Mouse (Mus musculus): Measurements from ENCODE around the gene Carns1. TPM values are rescaled to one million over a fixed set of nuclear protein-coding genes. Genes with fewer than 3 reads are reported as not detected.

Carns1 gene
- total and polyA plus RNA-seq, 3 experiments: 1.7 to 4.0 (median 3.8) TPM

DNA sequence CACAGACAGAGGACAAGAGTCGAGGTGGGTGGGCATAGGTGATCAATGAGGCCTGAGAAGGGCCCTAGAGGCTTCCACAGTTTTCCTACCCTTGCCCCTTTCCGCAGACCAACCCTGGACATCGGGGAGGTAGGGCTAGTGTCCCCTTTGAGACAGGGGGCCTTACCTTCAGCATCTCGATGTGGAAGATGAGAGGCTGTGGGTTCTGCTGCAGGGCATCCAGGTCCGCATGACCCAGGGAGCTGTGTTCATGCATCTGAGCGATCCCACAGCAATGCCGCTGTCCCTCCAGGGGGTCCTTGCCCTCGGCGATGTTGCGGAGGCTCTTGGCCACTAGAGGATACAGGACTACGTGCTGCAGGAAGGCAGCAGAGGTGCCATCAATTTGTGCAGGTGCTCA is 59.5 kb downstream of the Carns1 start:
- no peak for TF ChIP-seq MAFK (IDR thresholded peaks at IDR 0.05; ENCODE audit: insufficient replicate concordance, low read length)
- no peak for TF ChIP-seq SIN3A (IDR thresholded peaks at IDR 0.05; ENCODE audit: low read length)
- no peak for TF ChIP-seq NRF1 (IDR thresholded peaks at IDR 0.05; ENCODE audit: low read depth, low read length)
- TF ChIP-seq BHLHE40 (IDR thresholded peaks at IDR 0.05; ENCODE audit: low read depth, low read length): no peak
- no peak for TF ChIP-seq ZMIZ1 (IDR thresholded peaks at IDR 0.05; ENCODE audit: low read depth, low read length)
- TF ChIP-seq ELF1 (IDR thresholded peaks at IDR 0.05; ENCODE audit: low read depth, low read length): no peak
- no peak for TF ChIP-seq NELFE (IDR thresholded peaks at IDR 0.05; ENCODE audit: low read depth, low read length)
- no peak for TF ChIP-seq TBP (conservative IDR thresholded peaks at IDR 0.05; ENCODE audit: low read depth, low read length)
- TF ChIP-seq USF1 (IDR thresholded peaks at IDR 0.05; ENCODE audit: low read depth, low read length): no peak
- no peak for TF ChIP-seq UBTF (IDR thresholded peaks at IDR 0.05; ENCODE audit: low read depth, low read length)
- no peak for TF ChIP-seq E2F4 (IDR thresholded peaks at IDR 0.05; ENCODE audit: insufficient replicate concordance, low read depth, low read length)
- Histone ChIP-seq H3K27ac (ENCODE audit: insufficient read depth, low read depth) (no peak overlapping the region), H3K4me1 (ENCODE audit: control insufficient read depth in 1 of 2, insufficient read depth in 2 of 2) (peaks cover 24 to 68% of the 10 kb centered on the region in 2 experiments), H3K9ac (ENCODE audit: insufficient read depth, low read depth) (no peak overlapping the region), H3K36me3 (replicated peaks in 1 of 2; ENCODE audit: control insufficient read depth in 1 of 2, insufficient read depth in 1 of 2, low read length in 1 of 2) (peaks cover 63 to 82% of the 10 kb centered on the region in 2 experiments), H3K4me2 (ENCODE audit: insufficient read depth, low read depth, poor library complexity, severe bottlenecking) (no peak overlapping the region), H3K79me2 (replicated peaks; ENCODE audit: control insufficient read depth, extremely low read depth, insufficient read depth, poor library complexity, severe bottlenecking) (0 out of 2 replicates have a peak, but pooled peaks cover 2% of the 10 kb centered on the region), H3K9me3 (replicated peaks; ENCODE audit: low read length) (no peaks in the 10 kb centered on the region), H3K27me3 (replicated peaks) (no peaks in the 10 kb centered on the region), H3K4me3 (replicated peaks in 1 of 3; ENCODE audit: low read depth in 2 of 3, low read length in 2 of 3, poor library complexity in 1 of 3) (no peak overlapping the region)
- no peak for DNase-seq (ENCODE audit: extremely low read depth)
- in situ Hi-C loops (cut with MboI; ENCODE audit: low pct_ligation_motif_present, low pct_unique_long_range_greater_than_20kb, low sequenced_read_pairs): no loop called here
- dilution Hi-C loops (cut with MboI; ENCODE audit: extremely low pct_ligation_motif_present, extremely low pct_unique_long_range_greater_than_20kb, low sequenced_read_pairs): no loop called here

DNA sequence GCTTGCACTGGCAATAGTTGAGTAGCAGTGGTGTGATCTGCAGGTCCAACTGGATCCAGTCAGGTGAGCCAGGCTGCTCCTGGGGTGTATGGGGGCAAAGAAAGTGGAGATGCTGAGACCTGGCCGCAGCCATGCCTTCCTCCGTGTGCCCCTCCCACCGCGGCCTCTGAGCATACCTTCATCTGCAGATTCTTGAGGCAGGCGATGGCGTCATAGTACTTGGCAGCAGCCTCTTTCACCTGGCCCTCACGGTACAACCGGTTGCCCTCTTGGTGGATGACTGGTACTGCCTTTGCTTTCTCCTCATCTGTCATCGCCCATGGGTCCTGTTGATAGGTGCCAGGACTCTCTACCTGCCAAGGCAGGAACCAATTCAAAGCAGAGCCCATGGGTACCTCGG is 60.1 kb downstream of the Carns1 start:
- no peak overlapping the region for H3K27ac ChIP-seq (ENCODE audit: insufficient read depth, low read depth)
- in situ Hi-C loops (cut with MboI; ENCODE audit: low pct_ligation_motif_present, low pct_unique_long_range_greater_than_20kb, low sequenced_read_pairs) (no loop called here), dilution Hi-C loops (cut with MboI; ENCODE audit: extremely low pct_ligation_motif_present, extremely low pct_unique_long_range_greater_than_20kb, low sequenced_read_pairs) (no loop called here)
- no peak overlapping the region for H3K9ac ChIP-seq (ENCODE audit: insufficient read depth, low read depth)
- no peaks in the 10 kb centered on the region for H3K27me3 ChIP-seq (replicated peaks)
- H3K4me2 ChIP-seq (ENCODE audit: insufficient read depth, low read depth, poor library complexity, severe bottlenecking): no peak overlapping the region
- DNase-seq (ENCODE audit: extremely low read depth): no peak
- TF ChIP-seq ZC3H11A (IDR thresholded peaks at IDR 0.05; ENCODE audit: low read depth, low read length) (no peak), ETS1 (conservative IDR thresholded peaks at IDR 0.05; ENCODE audit: low read depth, low read length) (no peak), RAD21 (IDR thresholded peaks at IDR 0.05; ENCODE audit: low read depth, low read length) (no peak), MAFK (IDR thresholded peaks at IDR 0.05; ENCODE audit: insufficient replicate concordance, low read length) (no peak), ZMIZ1 (IDR thresholded peaks at IDR 0.05; ENCODE audit: low read depth, low read length) (no peak), TCF12 (IDR thresholded peaks at IDR 0.05; ENCODE audit: low read depth, low read length) (no peak), NRF1 (IDR thresholded peaks at IDR 0.05; ENCODE audit: low read depth, low read length) (no peak), CHD1 (IDR thresholded peaks at IDR 0.05; ENCODE audit: low read depth, low read length) (no peak), MXI1 (IDR thresholded peaks at IDR 0.05; ENCODE audit: low read depth, low read length) (no peak), UBTF (IDR thresholded peaks at IDR 0.05; ENCODE audit: low read depth, low read length) (no peak), TBP (conservative IDR thresholded peaks at IDR 0.05; ENCODE audit: low read depth, low read length) (no peak), JUND (conservative IDR thresholded peaks at IDR 0.05; ENCODE audit: low read depth, low read length) (no peak), JUN (IDR thresholded peaks at IDR 0.05; ENCODE audit: insufficient read depth, low read depth, low read length) (no peak), POLR2AphosphoS2 (IDR thresholded peaks at IDR 0.05; ENCODE audit: low read depth, low read length) (no peak)
- 0 out of 2 replicates have a peak, but pooled peaks cover 2% of the 10 kb centered on the region for H3K79me2 ChIP-seq (replicated peaks; ENCODE audit: control insufficient read depth, extremely low read depth, insufficient read depth, poor library complexity, severe bottlenecking)
- H3K4me3 ChIP-seq (replicated peaks in 1 of 3; ENCODE audit: low read depth in 2 of 3, low read length in 2 of 3, poor library complexity in 1 of 3): no peak overlapping the region
- peaks cover 69 to 86% of the 10 kb centered on the region in 2 experiments for H3K36me3 ChIP-seq (replicated peaks in 1 of 2; ENCODE audit: control insufficient read depth in 1 of 2, insufficient read depth in 1 of 2, low read length in 1 of 2)
- no peaks in the 10 kb centered on the region for H3K9me3 ChIP-seq (replicated peaks; ENCODE audit: low read length)
- H3K4me1 ChIP-seq (ENCODE audit: control insufficient read depth in 1 of 2, insufficient read depth in 2 of 2): peaks cover 21 to 61% of the 10 kb centered on the region in 2 experiments
